Mouse (Mus musculus): ENCODE measurements at regions not wholly inside any gene's neighbourhood (a gene's known extent, or its start where the extent isn't known, plus 50 kb on each side); places are given as distances from the start of the nearest gene placed in this dataset.

DNA sequence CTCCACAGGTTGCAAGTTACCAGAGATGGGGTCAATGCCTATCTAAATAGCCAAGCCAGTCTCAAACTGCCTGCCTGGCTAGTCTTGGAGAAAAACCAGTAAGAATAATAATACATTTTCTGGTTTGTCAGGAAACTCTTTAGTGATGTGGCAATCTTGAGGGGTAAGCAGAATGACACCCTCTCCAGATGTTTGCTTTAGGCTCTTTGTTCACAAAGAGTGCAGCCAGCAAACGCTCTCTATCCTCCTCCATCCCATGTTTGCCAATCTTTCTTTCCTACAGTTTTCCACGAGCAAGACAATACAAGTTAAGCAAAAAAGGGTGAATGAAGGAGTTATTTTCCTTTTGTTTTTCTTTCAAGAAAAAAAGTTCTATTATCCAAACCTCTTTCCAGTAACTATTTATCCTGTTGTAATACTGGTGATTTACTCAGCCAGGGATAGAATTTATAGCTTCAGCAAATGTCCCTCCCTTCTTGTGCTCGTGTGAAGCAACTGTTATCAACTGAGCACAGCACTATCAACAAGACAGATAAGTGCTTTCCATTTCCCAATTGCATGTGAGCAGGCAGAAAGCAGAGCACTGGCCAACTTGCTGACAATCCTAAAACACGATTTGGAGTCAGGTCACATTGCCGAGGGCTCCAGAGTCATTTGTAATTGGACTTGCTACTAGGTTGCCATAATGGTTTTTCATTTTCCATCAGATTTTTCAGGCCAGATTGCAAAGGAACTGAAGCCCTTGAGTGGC lies 873.5 kb downstream of the Rapgef2 start:
- no peak for ATAC-seq (ENCODE audit: insufficient number of reproducible peaks, low FRiP score, low TSS enrichment, low read depth)
- Histone ChIP-seq H3K4me1 (ENCODE audit: control insufficient read depth, insufficient read depth, low read length) (no peaks in the 10 kb centered on the region), H3K9me3 (ENCODE audit: control insufficient read depth, low read length) (no peaks in the 10 kb centered on the region), H3K4me3 (ENCODE audit: low read depth, low read length) (no peak overlapping the region), H3K27ac (replicated peaks; ENCODE audit: low read depth, low read length) (no peak overlapping the region), H3K27me3 (ENCODE audit: control insufficient read depth, insufficient read depth, low read length) (no peaks in the 10 kb centered on the region), H3K36me3 (ENCODE audit: control insufficient read depth, insufficient read depth, low read length) (no peaks in the 10 kb centered on the region), H3K4me2 (ENCODE audit: low read depth, severe bottlenecking) (no peak overlapping the region), H3K9ac (ENCODE audit: low read length) (no peak overlapping the region)
- DNase-seq (ENCODE audit: low spot score): no peak
- WGBS: 53% methylated on average over 5 of the region's 5 CpGs

- no peak overlapping the region for H3K9ac ChIP-seq (ENCODE audit: low read length)
- H3K4me2 ChIP-seq (ENCODE audit: low read depth, severe bottlenecking): no peak overlapping the region
- no peaks in the 10 kb centered on the region for H3K4me1 ChIP-seq (ENCODE audit: control insufficient read depth, insufficient read depth, low read length)
- no peaks in the 10 kb centered on the region for H3K27me3 ChIP-seq (ENCODE audit: control insufficient read depth, insufficient read depth, low read length)
- no peak overlapping the region for H3K4me3 ChIP-seq (ENCODE audit: low read depth, low read length)
- no peaks in the 10 kb centered on the region for H3K9me3 ChIP-seq (ENCODE audit: control insufficient read depth, low read length)
- 85% methylated on average over 4 of the region's 4 CpGs for WGBS
- ATAC-seq (ENCODE audit: insufficient number of reproducible peaks, low FRiP score, low TSS enrichment, low read depth): no peak
- DNase-seq (ENCODE audit: low spot score): no peak
- H3K27ac ChIP-seq (replicated peaks; ENCODE audit: low read depth, low read length): no peak overlapping the region
- no peaks in the 10 kb centered on the region for H3K36me3 ChIP-seq (ENCODE audit: control insufficient read depth, insufficient read depth, low read length)
Measured at GRCm38 (mm10) chr3:78411395-78411794, 874.9 kb downstream of the Rapgef2 start.

DNA sequence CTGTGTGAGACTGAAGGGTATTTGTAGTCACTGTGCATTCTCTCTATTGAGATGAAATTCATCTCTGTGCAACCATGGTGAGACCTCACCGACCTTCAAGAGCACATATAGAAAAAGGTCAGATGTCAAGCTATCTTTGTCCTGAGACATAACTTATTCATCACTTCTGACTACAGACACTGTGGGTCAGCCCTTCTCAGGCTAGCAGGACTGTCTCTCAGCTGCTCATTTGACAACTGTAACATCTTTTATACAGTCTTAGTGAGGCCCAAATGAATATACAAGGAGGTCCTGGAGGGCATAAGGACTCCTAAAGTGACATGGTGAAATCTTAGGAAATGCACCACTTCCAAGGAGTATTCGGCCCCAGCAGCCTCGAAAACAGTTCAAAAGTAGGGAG lies 877.1 kb downstream of the Rapgef2 start:
- Histone ChIP-seq H3K36me3 (ENCODE audit: control insufficient read depth, insufficient read depth, low read length) (no peaks in the 10 kb centered on the region), H3K4me2 (ENCODE audit: low read depth, severe bottlenecking) (no peak overlapping the region), H3K9ac (ENCODE audit: low read length) (no peak overlapping the region), H3K9me3 (ENCODE audit: control insufficient read depth, low read length) (no peaks in the 10 kb centered on the region), H3K27ac (replicated peaks; ENCODE audit: low read depth, low read length) (no peak overlapping the region), H3K4me3 (ENCODE audit: low read depth, low read length) (no peak overlapping the region), H3K27me3 (ENCODE audit: control insufficient read depth, insufficient read depth, low read length) (no peaks in the 10 kb centered on the region), H3K4me1 (ENCODE audit: control insufficient read depth, insufficient read depth, low read length) (no peaks in the 10 kb centered on the region)
- ATAC-seq (ENCODE audit: insufficient number of reproducible peaks, low FRiP score, low TSS enrichment, low read depth) (no peak), DNase-seq (ENCODE audit: low spot score) (no peak)
- 83% methylated on average over 3 of the region's 3 CpGs for WGBS

- Histone ChIP-seq H3K9me3 (ENCODE audit: control insufficient read depth, low read length) (no peaks in the 10 kb centered on the region), H3K27me3 (ENCODE audit: control insufficient read depth, insufficient read depth, low read length) (no peaks in the 10 kb centered on the region), H3K4me1 (ENCODE audit: control insufficient read depth, insufficient read depth, low read length) (no peaks in the 10 kb centered on the region), H3K36me3 (ENCODE audit: control insufficient read depth, insufficient read depth, low read length) (no peaks in the 10 kb centered on the region), H3K27ac (replicated peaks; ENCODE audit: low read depth, low read length) (no peak overlapping the region), H3K9ac (ENCODE audit: low read length) (no peak overlapping the region), H3K4me3 (ENCODE audit: low read depth, low read length) (no peak overlapping the region), H3K4me2 (ENCODE audit: low read depth, severe bottlenecking) (no peak overlapping the region)
- DNase-seq (ENCODE audit: low spot score): no peak
- ATAC-seq (ENCODE audit: insufficient number of reproducible peaks, low FRiP score, low TSS enrichment, low read depth): no peak
- 31% methylated on average over 6 of the region's 6 CpGs for WGBS
Measured at GRCm38 (mm10) chr3:78405760-78406467, 880.4 kb downstream of the Rapgef2 start.

DNA sequence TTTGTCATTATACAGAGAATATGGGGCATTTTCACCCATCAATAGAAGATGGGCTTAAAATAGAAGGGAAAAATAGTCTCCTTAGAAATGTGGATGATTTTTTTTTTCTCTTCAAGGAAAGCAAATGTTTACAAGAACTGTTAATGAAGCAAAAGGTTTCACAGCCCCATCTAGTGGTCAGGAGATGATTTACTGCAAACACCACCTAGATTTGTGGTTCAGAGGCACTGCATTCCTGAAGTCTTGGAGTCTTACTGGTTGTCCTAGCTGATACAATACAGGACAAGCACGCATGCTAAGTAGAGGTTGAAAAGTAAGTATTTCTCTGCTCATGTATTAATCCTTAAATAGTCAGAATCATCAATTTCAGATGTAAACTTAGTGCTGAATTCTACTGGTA lies 927.9 kb downstream of the Rapgef2 start:
- DNase-seq (ENCODE audit: low spot score): peak; percentile 45
- Histone ChIP-seq H3K36me3 (ENCODE audit: control insufficient read depth, insufficient read depth, low read length) (no peaks in the 10 kb centered on the region), H3K4me3 (ENCODE audit: low read depth, low read length) (no peak overlapping the region), H3K9me3 (ENCODE audit: control insufficient read depth, low read length) (no peaks in the 10 kb centered on the region), H3K4me2 (ENCODE audit: low read depth, severe bottlenecking) (no peak overlapping the region), H3K27me3 (ENCODE audit: control insufficient read depth, insufficient read depth, low read length) (no peaks in the 10 kb centered on the region), H3K9ac (ENCODE audit: low read length) (no peak overlapping the region), H3K4me1 (ENCODE audit: control insufficient read depth, insufficient read depth, low read length) (no peaks in the 10 kb centered on the region), H3K27ac (replicated peaks; ENCODE audit: low read depth, low read length) (no peak overlapping the region)
- 77% methylated on average over 1 of the region's 1 CpGs for WGBS
- no peak for ATAC-seq (ENCODE audit: insufficient number of reproducible peaks, low FRiP score, low TSS enrichment, low read depth)

- no peaks in the 10 kb centered on the region for H3K9me3 ChIP-seq (ENCODE audit: control insufficient read depth, low read length)
- H3K4me3 ChIP-seq (ENCODE audit: low read depth, low read length): no peak overlapping the region
- H3K4me1 ChIP-seq (ENCODE audit: control insufficient read depth, insufficient read depth, low read length): no peaks in the 10 kb centered on the region
- H3K9ac ChIP-seq (ENCODE audit: low read length): no peak overlapping the region
- H3K27ac ChIP-seq (replicated peaks; ENCODE audit: low read depth, low read length): no peak overlapping the region
- 91% methylated on average over 1 of the region's 1 CpGs for WGBS
- no peaks in the 10 kb centered on the region for H3K36me3 ChIP-seq (ENCODE audit: control insufficient read depth, insufficient read depth, low read length)
- H3K4me2 ChIP-seq (ENCODE audit: low read depth, severe bottlenecking): no peak overlapping the region
- ATAC-seq (ENCODE audit: insufficient number of reproducible peaks, low FRiP score, low TSS enrichment, low read depth) (no peak), DNase-seq (ENCODE audit: low spot score) (no peak)
- H3K27me3 ChIP-seq (ENCODE audit: control insufficient read depth, insufficient read depth, low read length): no peaks in the 10 kb centered on the region
Measured at GRCm38 (mm10) chr3:78339891-78340290, 946.4 kb downstream of the Rapgef2 start.

DNA sequence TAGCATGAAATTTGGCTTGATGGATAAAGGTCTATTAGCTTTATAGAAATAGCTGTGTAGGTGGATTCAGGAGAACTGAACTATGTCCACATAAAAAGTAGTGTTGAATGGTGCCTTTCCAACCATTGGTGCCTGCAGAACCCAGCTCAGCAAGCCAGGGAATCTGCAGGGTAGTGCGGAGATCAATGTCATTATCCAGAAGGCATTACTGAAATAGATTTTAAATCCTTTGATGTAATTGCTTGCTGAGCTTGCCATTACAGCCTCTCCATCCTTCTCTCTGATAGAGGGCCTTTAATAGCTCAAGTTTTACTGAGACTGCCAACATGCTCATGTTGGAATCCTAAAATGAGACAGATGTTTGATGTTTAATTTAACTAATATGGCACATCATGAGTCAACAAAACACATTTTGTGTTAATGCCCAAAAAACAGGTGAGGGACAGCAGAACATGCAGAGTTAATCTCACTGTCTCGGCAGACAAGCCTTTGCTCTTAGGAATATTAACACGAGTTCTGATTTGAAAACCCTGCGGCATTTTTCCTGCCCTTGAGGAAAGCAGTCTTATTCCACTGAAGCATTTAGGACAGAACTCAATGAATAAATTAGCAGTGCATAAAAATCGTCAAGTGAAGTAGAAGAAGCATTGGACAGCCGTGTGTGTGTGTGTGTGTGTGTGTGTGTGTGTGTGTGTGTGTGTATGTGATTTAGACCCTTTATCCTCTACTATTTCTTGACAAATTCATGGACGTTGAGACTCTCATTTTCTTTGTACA lies 974.5 kb downstream of the Rapgef2 start:
- no peak overlapping the region for H3K4me3 ChIP-seq (ENCODE audit: low read depth, low read length)
- no peak for ATAC-seq (ENCODE audit: insufficient number of reproducible peaks, low FRiP score, low TSS enrichment, low read depth)
- H3K9ac ChIP-seq (ENCODE audit: low read length): no peak overlapping the region
- H3K27me3 ChIP-seq (ENCODE audit: control insufficient read depth, insufficient read depth, low read length): no peaks in the 10 kb centered on the region
- no peaks in the 10 kb centered on the region for H3K9me3 ChIP-seq (ENCODE audit: control insufficient read depth, low read length)
- H3K27ac ChIP-seq (replicated peaks; ENCODE audit: low read depth, low read length): no peak overlapping the region
- WGBS: 81% methylated on average over 7 of the region's 7 CpGs
- no peak for DNase-seq (ENCODE audit: low spot score)
- no peaks in the 10 kb centered on the region for H3K4me1 ChIP-seq (ENCODE audit: control insufficient read depth, insufficient read depth, low read length)
- no peaks in the 10 kb centered on the region for H3K36me3 ChIP-seq (ENCODE audit: control insufficient read depth, insufficient read depth, low read length)
- H3K4me2 ChIP-seq (ENCODE audit: low read depth, severe bottlenecking): no peak overlapping the region

DNA sequence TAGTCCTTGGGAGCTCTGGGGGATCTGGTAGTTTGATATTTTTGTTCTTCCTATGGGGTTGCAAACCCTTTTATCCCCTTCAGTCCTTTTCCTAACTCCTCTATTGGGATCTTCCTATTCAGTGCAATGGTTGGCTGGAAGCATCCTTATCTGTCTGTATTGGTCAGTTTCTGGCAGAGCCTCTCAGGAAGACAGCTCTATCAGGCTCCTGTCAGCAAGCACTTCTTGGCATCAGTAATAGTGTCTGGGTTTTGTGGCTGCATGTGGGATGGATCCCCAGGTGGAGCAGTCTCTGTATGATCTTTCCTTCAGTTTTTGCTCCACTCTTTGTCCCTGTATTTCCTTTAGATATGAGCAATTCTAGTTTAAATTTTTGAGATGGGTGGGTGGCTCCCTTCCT lies 985.8 kb downstream of the Rapgef2 start:
- no peak overlapping the region for H3K4me2 ChIP-seq (ENCODE audit: low read depth, severe bottlenecking)
- H3K4me1 ChIP-seq (ENCODE audit: control insufficient read depth, insufficient read depth, low read length): no peaks in the 10 kb centered on the region
- no peaks in the 10 kb centered on the region for H3K27me3 ChIP-seq (ENCODE audit: control insufficient read depth, insufficient read depth, low read length)
- H3K36me3 ChIP-seq (ENCODE audit: control insufficient read depth, insufficient read depth, low read length): no peaks in the 10 kb centered on the region
- no peaks in the 10 kb centered on the region for H3K9me3 ChIP-seq (ENCODE audit: control insufficient read depth, low read length)
- no peak overlapping the region for H3K9ac ChIP-seq (ENCODE audit: low read length)
- DNase-seq (ENCODE audit: low spot score): no peak
- H3K4me3 ChIP-seq (ENCODE audit: low read depth, low read length): no peak overlapping the region
- no peak overlapping the region for H3K27ac ChIP-seq (replicated peaks; ENCODE audit: low read depth, low read length)
- no peak for ATAC-seq (ENCODE audit: insufficient number of reproducible peaks, low FRiP score, low TSS enrichment, low read depth)
